Mouse (Mus musculus) limb, embryonic 11.5 days (tissue): ENCODE data around the gene Ttll7. TPM values are rescaled to one million over a fixed set of nuclear protein-coding genes. Genes with fewer than 3 reads are reported as not detected.

ENCODE experiments used
- ATAC-seq: fragments of 200-750 bp; cut with Nextera tagmentation; 2 replicates; pipeline ENCODE4 v1.8.0; 2017; ENCODE audit warnings: low read depth; ENCODE audit not compliant: insufficient number of reproducible peaks, low FRiP score, low TSS enrichment
- DNase-seq: peaks from one replicate; pipeline ENCODE4 v3.0.0-alpha.2; 2015; ENCODE audit warnings: low spot score
- H3K27ac ChIP-seq: fragments of 300-500 bp; sonication (generic); replicated peaks from 2 replicates; pipeline ENCODE4 v1.5.1; 2014; ENCODE audit warnings: low read depth, mild to moderate bottlenecking, low read length
- H3K27me3 ChIP-seq: fragments of 300-500 bp; sonication (generic); 2 replicates; pipeline ENCODE4 v1.6.1; 2014; ENCODE audit warnings: mild to moderate bottlenecking, low read length, mixed read lengths; ENCODE audit not compliant: control insufficient read depth, insufficient read depth
- H3K36me3 ChIP-seq: fragments of 300-500 bp; sonication (generic); 2 replicates; pipeline ENCODE4 v1.6.1; 2014; ENCODE audit warnings: mild to moderate bottlenecking, low read length, moderate library complexity, mixed read lengths; ENCODE audit not compliant: control insufficient read depth, insufficient read depth
- H3K4me1 ChIP-seq: fragments of 300-500 bp; sonication (generic); 2 replicates; pipeline ENCODE4 v1.6.1; 2014; ENCODE audit warnings: low read length, mixed read lengths; ENCODE audit not compliant: control insufficient read depth, insufficient read depth
- H3K4me2 ChIP-seq: fragments of 300-500 bp; sonication (generic); 2 replicates; pipeline ENCODE4 v1.6.1; 2014; ENCODE audit warnings: low read depth, mild to moderate bottlenecking, moderate library complexity; ENCODE audit not compliant: severe bottlenecking
- H3K4me3 ChIP-seq: fragments of 300-500 bp; sonication (generic); 2 replicates; pipeline ENCODE4 v1.5.1; 2014; ENCODE audit warnings: low read depth, low read length
- H3K9ac ChIP-seq: fragments of 300-500 bp; sonication (generic); 2 replicates; pipeline ENCODE4 v1.6.1; 2014; ENCODE audit warnings: mild to moderate bottlenecking, low read length
- H3K9me3 ChIP-seq: fragments of 300-500 bp; sonication (generic); 2 replicates; pipeline ENCODE4 v1.6.1; 2016; ENCODE audit warnings: low read length; ENCODE audit not compliant: control insufficient read depth
- WGBS: fragments of 180-500 bp; shearing (Covaris S2); extraction: QIAGEN DNeasy Blood & Tissue Kit; methylation state at CpG from one replicate; pipeline ENCODE4 v1.1.7; 2014; 5-methylcytosine and 5-hydroxymethylcytosine counted together
- polyA plus RNA-seq: library from polyadenylated mRNA; unstranded; fragments of >200 nt; fragmentation: Nextera tagmentation; extraction: Ambion mirVana; gene quantifications from 2 replicates; pipeline ENCODE4 v1.2.1, GENCODE M21; 2014

Gene Ttll7
- polyA plus RNA-seq, 1 experiment from 2014 or later, result 1.7 TPM

DNA sequence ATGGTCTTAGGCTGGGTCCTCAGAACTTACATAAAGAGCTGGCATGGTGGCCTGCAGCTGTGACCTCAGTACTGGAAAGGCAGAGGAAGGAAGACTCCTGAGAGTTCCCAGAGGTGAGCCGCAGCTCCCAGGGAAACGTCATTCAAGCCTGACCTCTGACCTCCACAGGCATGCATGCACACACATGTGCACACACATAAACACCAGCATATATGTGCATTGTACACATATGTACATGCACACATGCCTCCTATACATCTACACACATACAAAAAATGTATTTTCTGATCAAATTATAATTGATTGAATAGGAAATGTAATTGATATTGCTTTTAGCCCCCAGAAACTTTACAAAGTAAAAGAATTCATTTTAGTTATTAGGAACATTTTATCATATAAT, 93.2 kb downstream of the Ttll7 start:
- Histone ChIP-seq H3K36me3 (no peaks in the 10 kb centered on the region), H3K9me3 (no peaks in the 10 kb centered on the region), H3K27ac (no peak overlapping the region), H3K9ac (no peak overlapping the region), H3K4me2 (no peak overlapping the region), H3K27me3 (no peaks in the 10 kb centered on the region), H3K4me3 (no peak overlapping the region), H3K4me1 (no peaks in the 10 kb centered on the region)
- no peak for DNase-seq
- WGBS, result 45% methylated on average over 2 of the region's 2 CpGs
- ATAC-seq, result no peak

DNA sequence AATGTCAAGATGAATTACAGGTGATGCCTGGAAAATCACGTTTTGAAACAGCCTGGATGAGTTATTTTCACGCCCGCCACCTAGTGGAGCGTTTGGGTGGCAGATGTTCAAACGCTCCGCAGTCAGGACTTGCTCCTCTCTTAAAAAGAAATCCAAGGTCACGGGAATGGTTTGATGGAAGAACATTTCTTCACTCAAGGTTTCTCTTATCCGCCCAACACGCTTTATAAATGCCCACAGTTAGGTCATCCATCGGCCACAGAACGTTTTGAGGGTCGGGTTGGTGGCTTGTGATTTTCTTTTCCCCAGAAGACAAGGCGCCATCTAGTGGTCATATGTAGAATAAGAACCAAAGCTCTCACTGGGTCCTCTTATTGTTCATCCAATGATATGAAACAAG, 93.7 kb downstream of the Ttll7 start:
- H3K4me1 ChIP-seq, result no peaks in the 10 kb centered on the region
- WGBS, result 0% methylated on average over 13 of the region's 13 CpGs
- DNase-seq (peak; percentile 81), ATAC-seq (no peak)
- H3K4me3 ChIP-seq, result peak overlapping the region; percentile 20
- no peaks in the 10 kb centered on the region for H3K27me3 ChIP-seq
- H3K36me3 ChIP-seq, result no peaks in the 10 kb centered on the region
- no peak overlapping the region for H3K27ac ChIP-seq
- H3K9me3 ChIP-seq, result no peaks in the 10 kb centered on the region
- H3K9ac ChIP-seq, result no peak overlapping the region
- H3K4me2 ChIP-seq, result peak overlapping the region; percentile 26

DNA sequence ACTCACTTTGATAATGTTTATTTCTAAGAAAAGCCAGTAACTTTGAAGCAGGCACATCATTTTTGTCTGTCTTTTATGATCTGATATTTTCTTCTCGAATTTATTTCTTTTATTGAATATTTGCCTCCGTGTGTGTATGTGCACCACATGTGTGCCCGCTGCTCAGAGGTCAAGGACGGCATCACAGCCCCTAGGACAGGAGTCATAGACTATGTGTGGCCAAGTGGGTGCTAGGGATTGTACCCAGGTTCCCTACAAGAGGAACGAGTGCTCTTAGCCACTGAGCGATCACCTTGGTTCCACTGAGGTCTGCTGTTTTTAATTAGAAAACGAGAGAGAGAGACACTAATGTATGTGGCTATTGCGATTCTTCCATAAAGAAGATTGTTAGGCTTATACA, 94.5 kb downstream of the Ttll7 start:
- no peak for ATAC-seq

DNA sequence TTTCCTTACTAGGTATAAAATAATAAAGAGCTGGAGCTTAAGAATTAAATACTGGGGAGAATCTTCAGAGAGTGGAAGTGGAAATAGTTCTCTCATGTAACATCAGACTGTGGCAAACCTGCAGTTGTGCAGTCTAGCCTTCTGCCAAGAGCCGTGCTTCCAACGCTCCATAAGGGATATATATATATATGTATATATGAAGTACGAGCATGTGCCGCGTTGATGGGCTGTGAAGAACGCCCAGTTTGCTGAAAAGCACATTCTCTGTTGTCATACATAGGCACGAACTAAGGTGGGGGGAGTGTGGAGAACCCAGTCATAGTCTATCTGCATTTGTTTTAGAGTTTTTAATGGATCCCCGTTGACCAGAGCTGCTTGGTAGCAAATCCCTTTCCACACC, 104.6 kb downstream of the Ttll7 start:
- Histone ChIP-seq H3K4me3 (no peak overlapping the region), H3K27me3 (no peaks in the 10 kb centered on the region), H3K4me2 (no peak overlapping the region), H3K9ac (no peak overlapping the region), H3K9me3 (no peaks in the 10 kb centered on the region), H3K27ac (no peak overlapping the region), H3K4me1 (no peaks in the 10 kb centered on the region), H3K36me3 (no peaks in the 10 kb centered on the region)
- ATAC-seq (no peak), DNase-seq (no peak)
- WGBS, result 91% methylated on average over 8 of the region's 8 CpGs

More for the DNA sequence above, 94.5 kb downstream of the Ttll7 start:
- Histone ChIP-seq H3K36me3 (no peaks in the 10 kb centered on the region), H3K9me3 (no peaks in the 10 kb centered on the region), H3K4me3 (no peak overlapping the region), H3K4me1 (no peaks in the 10 kb centered on the region), H3K4me2 (no peak overlapping the region), H3K27me3 (no peaks in the 10 kb centered on the region), H3K9ac (no peak overlapping the region), H3K27ac (no peak overlapping the region)
- DNase-seq, result no peak
- 80% methylated on average over 8 of the region's 8 CpGs for WGBS

DNA sequence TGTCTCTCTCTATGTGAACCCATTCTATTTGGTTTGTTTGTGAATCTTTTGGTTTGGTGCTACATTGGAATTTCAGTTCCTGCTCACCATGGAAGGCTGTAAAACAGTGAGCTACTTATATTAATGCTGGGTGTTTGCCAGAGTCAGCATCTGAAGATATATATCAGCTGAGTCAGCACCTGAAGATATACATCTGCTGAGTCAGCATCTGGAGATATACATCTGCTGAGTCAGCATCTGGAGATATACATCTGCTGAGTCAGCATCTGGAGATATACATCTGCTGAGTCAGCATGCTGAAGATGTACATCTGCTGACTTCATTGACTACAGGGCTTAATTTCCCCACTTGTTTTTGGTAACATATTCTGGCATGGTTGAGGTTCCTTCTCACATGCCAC, 110.7 kb downstream of the Ttll7 start:
- no peak overlapping the region for H3K27ac ChIP-seq
- H3K9ac ChIP-seq, result no peak overlapping the region
- H3K4me3 ChIP-seq, result no peak overlapping the region
- no peaks in the 10 kb centered on the region for H3K9me3 ChIP-seq
- no peak for ATAC-seq
- H3K4me1 ChIP-seq, result no peaks in the 10 kb centered on the region
- no peaks in the 10 kb centered on the region for H3K27me3 ChIP-seq
- no peak for DNase-seq
- no peak overlapping the region for H3K4me2 ChIP-seq
- no peaks in the 10 kb centered on the region for H3K36me3 ChIP-seq

DNA sequence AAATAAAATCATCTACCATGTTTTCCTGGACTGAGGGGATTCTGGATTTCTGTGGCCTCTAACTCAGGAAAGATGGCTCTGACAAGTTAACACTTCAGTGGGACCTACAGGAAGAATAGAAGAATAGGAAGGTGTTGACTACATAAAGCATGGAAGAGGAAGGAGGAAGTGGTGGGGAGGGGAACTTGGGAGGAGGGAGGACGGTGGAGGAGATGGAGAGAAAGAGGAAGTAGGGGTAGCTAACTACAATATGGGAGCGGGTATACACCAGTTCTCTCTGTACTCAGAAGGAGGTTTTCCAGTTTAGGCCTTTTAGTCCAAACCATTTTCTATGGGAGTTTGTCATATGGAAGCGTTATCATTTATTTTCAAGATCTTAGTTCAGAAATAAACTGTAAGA, 112.2 kb downstream of the Ttll7 start:
- no peaks in the 10 kb centered on the region for H3K4me1 ChIP-seq
- ATAC-seq (no peak), DNase-seq (no peak)
- H3K4me2 ChIP-seq, result no peak overlapping the region
- no peak overlapping the region for H3K4me3 ChIP-seq
- no peak overlapping the region for H3K27ac ChIP-seq
- H3K27me3 ChIP-seq, result no peaks in the 10 kb centered on the region
- H3K9me3 ChIP-seq, result no peaks in the 10 kb centered on the region
- WGBS, result 89% methylated on average over 3 of the region's 3 CpGs
- no peaks in the 10 kb centered on the region for H3K36me3 ChIP-seq
- H3K9ac ChIP-seq, result no peak overlapping the region

DNA sequence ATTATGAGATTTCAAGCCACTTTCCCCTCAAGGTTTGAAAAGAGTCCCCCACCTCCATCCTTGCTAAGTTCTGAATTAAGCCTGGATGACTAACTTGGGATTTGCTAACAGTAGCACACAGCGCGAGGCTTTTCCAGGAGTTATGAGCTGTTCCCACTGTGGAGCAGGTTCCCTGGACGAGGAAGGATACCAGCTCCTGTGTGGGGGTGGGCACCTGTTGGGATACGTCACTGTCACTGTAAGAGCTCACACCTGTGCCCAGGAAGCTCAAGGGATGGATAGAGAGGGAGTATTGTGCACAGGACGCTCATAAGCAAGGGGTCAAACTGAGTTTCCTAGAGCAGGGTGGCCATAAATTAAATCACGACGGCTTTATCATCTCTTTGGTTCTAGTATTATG, 115.1 kb downstream of the Ttll7 start:
- no peak overlapping the region for H3K4me2 ChIP-seq
- H3K27ac ChIP-seq, result no peak overlapping the region
- H3K4me3 ChIP-seq, result no peak overlapping the region
- DNase-seq, result no peak
- H3K9ac ChIP-seq, result no peak overlapping the region
- no peaks in the 10 kb centered on the region for H3K4me1 ChIP-seq
- no peak for ATAC-seq
- no peaks in the 10 kb centered on the region for H3K9me3 ChIP-seq
- no peaks in the 10 kb centered on the region for H3K27me3 ChIP-seq
- 78% methylated on average over 7 of the region's 7 CpGs for WGBS
- H3K36me3 ChIP-seq, result no peaks in the 10 kb centered on the region

DNA sequence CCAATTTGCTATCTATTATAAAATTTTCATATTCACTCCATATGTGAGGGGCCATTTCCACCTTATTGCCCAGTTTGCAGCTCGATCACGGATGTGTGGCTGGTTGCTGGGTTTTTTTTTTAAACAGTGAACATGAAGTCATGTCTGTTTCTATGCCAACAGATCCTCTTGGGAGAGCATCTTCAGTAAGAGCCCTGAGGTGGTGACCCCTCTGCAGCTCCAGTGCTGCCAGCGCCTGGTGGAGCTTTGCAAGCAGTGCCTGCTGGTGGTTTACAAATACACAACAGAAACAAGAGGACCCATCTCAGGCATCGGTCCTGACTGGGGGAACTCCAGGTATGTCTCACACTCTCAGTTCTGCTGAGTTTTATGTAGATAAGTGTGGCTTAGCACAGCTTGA, 115.7 kb downstream of the Ttll7 start:
- WGBS, result 80% methylated on average over 4 of the region's 4 CpGs
- ATAC-seq, result no peak
- H3K9ac ChIP-seq, result no peak overlapping the region
- H3K4me1 ChIP-seq, result no peaks in the 10 kb centered on the region
- no peak for DNase-seq
- no peaks in the 10 kb centered on the region for H3K27me3 ChIP-seq
- no peak overlapping the region for H3K4me2 ChIP-seq
- no peak overlapping the region for H3K27ac ChIP-seq
- H3K9me3 ChIP-seq, result no peaks in the 10 kb centered on the region
- H3K36me3 ChIP-seq, result no peaks in the 10 kb centered on the region
- no peak overlapping the region for H3K4me3 ChIP-seq

DNA sequence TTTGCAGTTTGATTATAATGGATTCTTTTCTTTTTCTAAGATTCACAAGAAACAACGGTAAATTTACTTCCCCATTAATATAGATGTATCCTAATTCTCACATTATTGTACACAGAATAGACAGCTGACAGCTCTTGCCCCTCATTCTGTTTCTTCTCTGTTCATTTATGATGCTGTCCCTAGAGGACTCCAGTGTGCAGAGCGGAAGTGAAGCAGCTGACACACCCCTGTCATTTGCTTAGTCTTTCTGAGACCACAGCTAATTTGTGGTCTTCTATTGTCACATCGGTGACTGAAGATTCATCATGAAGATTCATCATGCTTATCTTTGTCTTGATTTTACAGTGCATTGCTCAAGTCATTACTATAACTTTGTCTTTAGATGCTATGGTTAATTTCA, 126.1 kb downstream of the Ttll7 start:
- Histone ChIP-seq H3K4me1 (no peaks in the 10 kb centered on the region), H3K4me3 (no peak overlapping the region), H3K27me3 (no peaks in the 10 kb centered on the region), H3K36me3 (no peaks in the 10 kb centered on the region), H3K9ac (no peak overlapping the region), H3K27ac (no peak overlapping the region), H3K9me3 (no peaks in the 10 kb centered on the region), H3K4me2 (no peak overlapping the region)
- DNase-seq (no peak), ATAC-seq (no peak)
- 90% methylated on average over 3 of the region's 3 CpGs for WGBS
